ENCODE assay signal across 17 mouse cellular contexts in the genomic region with DNA sequence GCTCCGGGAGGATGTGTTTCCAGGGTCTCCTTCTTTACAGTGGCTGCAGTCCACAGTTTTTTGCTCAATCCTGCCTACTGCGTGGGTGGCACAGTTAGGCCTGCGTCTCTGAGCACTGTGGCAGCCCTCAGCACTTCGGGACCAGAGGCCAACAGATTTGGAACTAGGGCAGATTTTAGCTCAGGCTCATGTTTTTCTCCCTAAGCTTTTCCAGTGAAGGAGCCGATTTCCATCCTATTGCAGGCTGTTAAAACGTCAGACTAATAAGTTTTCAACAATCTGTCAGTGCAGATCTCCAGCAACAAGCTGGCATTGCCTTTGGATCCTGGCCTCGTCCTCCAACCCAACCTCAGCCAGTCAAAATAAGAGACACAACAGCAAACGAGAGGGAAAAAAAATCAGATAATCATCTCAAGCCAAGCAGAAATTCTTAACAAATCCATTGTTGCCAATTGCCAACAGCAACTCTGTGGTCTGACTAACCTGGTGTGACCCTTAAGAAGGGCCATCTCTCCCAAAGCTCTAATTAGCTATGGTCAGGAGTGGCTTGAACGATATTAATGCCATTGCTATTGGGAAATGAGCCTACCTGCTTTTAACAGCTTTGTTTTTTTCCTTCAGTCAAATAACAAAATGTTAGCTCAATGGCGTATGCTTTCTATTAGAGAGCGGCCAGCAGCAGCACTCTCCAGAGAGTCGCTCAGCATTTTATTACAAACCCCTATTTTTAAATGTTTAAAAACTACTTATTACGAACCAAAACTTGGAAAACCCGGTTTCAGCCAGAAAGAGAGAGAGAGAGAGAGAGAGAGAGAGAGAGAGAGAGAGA.
A peak's percentile ranks its signal among the peaks of the same experiment; 100 is the strongest.
DNase-seq lines count a peak whose midpoint lies in the region; ATAC-seq and TF ChIP-seq lines count a peak whose summit lies in the region.
"Had no signal": no experiment of that assay in that cellular context is flagged by ENCODE, and none has a peak within 500 bp of the region (broad histone marks: within the 10 kb centered on the region; RNA-seq: fewer than 3 reads in every experiment).

No protein-coding gene starts in this region.

- no peak overlapping the region for H3K4me3 ChIP-seq in heart, adult 2 months
- no peak overlapping the region for H3K4me3 ChIP-seq in limb, embryonic 12.5 days (replicated peaks)
- H3K4me3 ChIP-seq in intestine, embryonic 15.5 days (replicated peaks) = no peak overlapping the region
- H3K4me3 ChIP-seq: erythroblast, embryonic 14.5 days; heart, embryonic 13.5 days; hindbrain, embryonic 15.5 days had no signal

- TF ChIP-seq CTCF in heart, adult 2 months (IDR thresholded peaks at IDR 0.05) = no peak

- H3K9ac ChIP-seq in heart, adult 2 months (ENCODE audit: low read depth, low read length) = no peak overlapping the region
- H3K9ac ChIP-seq in limb, embryonic 12.5 days (replicated peaks) = no peak overlapping the region
- no peak overlapping the region for H3K9ac ChIP-seq in intestine, embryonic 15.5 days
- H3K9ac ChIP-seq: heart, embryonic 13.5 days; hindbrain, embryonic 15.5 days had no signal

- intact Hi-C loops in heart, postnatal 25 days (cut with DNase I) = no loop called here
- intact Hi-C loops in heart, adult 2 months (cut with DNase I) = no loop called here

- no peaks in the 10 kb centered on the region for H3K36me3 ChIP-seq in heart, adult 2 months (ENCODE audit: control insufficient read depth, insufficient read depth, low read length)
- no peaks in the 10 kb centered on the region for H3K36me3 ChIP-seq in limb, embryonic 12.5 days
- no peaks in the 10 kb centered on the region for H3K36me3 ChIP-seq in intestine, embryonic 15.5 days
- H3K36me3 ChIP-seq: heart, embryonic 13.5 days; hindbrain, embryonic 15.5 days had no signal

- H3K4me2 ChIP-seq in limb, embryonic 12.5 days = peak overlapping the region; percentile 29; the same call in 1 of the 2 replicates
- no peak overlapping the region for H3K4me2 ChIP-seq in intestine, embryonic 15.5 days (replicated peaks)
- H3K4me2 ChIP-seq: heart, embryonic 13.5 days; hindbrain, embryonic 15.5 days; midbrain, embryonic 11.5 days had no signal

- TF ChIP-seq EP300 in heart, adult 2 months (IDR thresholded peaks at IDR 0.05; ENCODE audit: insufficient read depth, low read depth, low read length) = no peak

- no peaks in the 10 kb centered on the region for H3K9me3 ChIP-seq in limb, embryonic 12.5 days
- H3K9me3 ChIP-seq in intestine, embryonic 15.5 days = no peaks in the 10 kb centered on the region
- H3K9me3 ChIP-seq: heart, embryonic 13.5 days; hindbrain, embryonic 15.5 days had no signal

- no peaks in the 10 kb centered on the region for H3K27me3 ChIP-seq in heart, adult 2 months (ENCODE audit: control insufficient read depth, insufficient read depth, low read length)
- no peaks in the 10 kb centered on the region for H3K27me3 ChIP-seq in limb, embryonic 12.5 days
- no peaks in the 10 kb centered on the region for H3K27me3 ChIP-seq in intestine, embryonic 15.5 days (replicated peaks)
- H3K27me3 ChIP-seq: heart, embryonic 13.5 days; hindbrain, embryonic 15.5 days had no signal

- ATAC-seq in limb, embryonic 12.5 days (ENCODE audit: insufficient number of reproducible peaks, insufficient read depth, low FRiP score, low TSS enrichment, low read depth) = no peak
- ATAC-seq in intestine, embryonic 15.5 days = no peak
- ATAC-seq: lung, postnatal 0 days had no signal

- no peaks in the 10 kb centered on the region for H3K4me1 ChIP-seq in heart, adult 2 months (ENCODE audit: control insufficient read depth, insufficient read depth, low read length)
- peaks cover 42% of the 10 kb centered on the region for H3K4me1 ChIP-seq in limb, embryonic 12.5 days (replicated peaks)
- no peaks in the 10 kb centered on the region; the same call in 1 of the 2 replicates for H3K4me1 ChIP-seq in intestine, embryonic 15.5 days (replicated peaks)
- H3K4me1 ChIP-seq: hindbrain, embryonic 15.5 days had no signal

- DNase-seq in adrenal gland, postnatal 10 days = peak; percentile 10
- no peak for DNase-seq in adrenal gland, postnatal 14 days
- DNase-seq in heart, postnatal 25 days (ENCODE audit: low spot score) = peak; percentile 8
- DNase-seq in heart, adult 2 months = no peak
- peak; percentile 83 for DNase-seq in fibroblast of lung, adult 2 months (ENCODE audit: low read depth)
- DNase-seq in urinary bladder, postnatal 14 days (ENCODE audit: low spot score) = no peak
- DNase-seq: adrenal gland, postnatal 25 days; cerebellum, adult 18-20 months; kidney, postnatal 36 days; thymus, adult 18-20 months had no signal

- H3K79me2 ChIP-seq in heart, adult 2 months (replicated peaks; ENCODE audit: control insufficient read depth, insufficient read depth, low read length) = no peaks in the 10 kb centered on the region

- TF ChIP-seq POLR2A in heart, adult 2 months (IDR thresholded peaks at IDR 0.05; ENCODE audit: insufficient read depth, low read depth, low read length) = no peak

- no peak overlapping the region for H3K27ac ChIP-seq in heart, adult 2 months
- peak overlapping the region; percentile 89 for H3K27ac ChIP-seq in limb, embryonic 12.5 days
- no peak overlapping the region for H3K27ac ChIP-seq in intestine, embryonic 15.5 days
- H3K27ac ChIP-seq: heart, embryonic 13.5 days; hindbrain, embryonic 15.5 days had no signal

- 79% methylated on average over 14 of the region's 14 CpGs for WGBS in heart, adult 2 months
- 26% methylated on average over 14 of the region's 14 CpGs for WGBS in limb, embryonic 12.5 days
- 79% methylated on average over 14 of the region's 14 CpGs for WGBS in intestine, embryonic 15.5 days

Comparison
In these comparisons a context has a peak if more than half of its experiments do, and no peak if none do; other contexts are left out.
1. DNase-seq: peak in adrenal gland, postnatal 10 days (single experiment), heart, postnatal 25 days (single experiment) and fibroblast of lung, adult 2 months (single experiment); none in adrenal gland, postnatal 14 days (single experiment), heart, adult 2 months (0 of 2) and urinary bladder, postnatal 14 days (single experiment).